Mouse (Mus musculus) limb, embryonic 13.5 days (tissue): ENCODE data around the gene Gse1. TPM values are rescaled to one million over a fixed set of nuclear protein-coding genes. Genes with fewer than 3 reads are reported as not detected.

Experiments
- ATAC-seq: fragments of 200-750 bp; cut with Nextera tagmentation; 2 replicates; pipeline ENCODE4 v1.8.0; 2017; ENCODE audit warnings: low read depth, moderate number of reproducible peaks, moderate TSS enrichment; ENCODE audit not compliant: low FRiP score
- H3K27ac ChIP-seq: fragments of 300-500 bp; sonication (generic); 2 replicates; pipeline ENCODE4 v1.5.1; 2015; ENCODE audit warnings: inconsistent platforms, mild to moderate bottlenecking, moderate library complexity
- H3K27me3 ChIP-seq: fragments of 300-500 bp; sonication (generic); 2 replicates; pipeline ENCODE4 v1.6.1; 2015; ENCODE audit warnings: mild to moderate bottlenecking, inconsistent platforms
- H3K36me3 ChIP-seq: fragments of 300-500 bp; sonication (generic); 2 replicates; pipeline ENCODE4 v1.6.1; 2015; ENCODE audit warnings: inconsistent platforms, mild to moderate bottlenecking, moderate library complexity
- H3K4me1 ChIP-seq: fragments of 300-500 bp; sonication (generic); 2 replicates; pipeline ENCODE4 v1.6.1; 2015; ENCODE audit warnings: inconsistent platforms
- H3K4me2 ChIP-seq: fragments of 300-500 bp; sonication (generic); replicated peaks from 2 replicates; pipeline ENCODE4 v1.6.1; 2015; ENCODE audit warnings: inconsistent platforms, mild to moderate bottlenecking, moderate library complexity
- H3K4me3 ChIP-seq: fragments of 300-500 bp; sonication (generic); 2 replicates; pipeline ENCODE4 v1.5.1; 2015; ENCODE audit warnings: moderate library complexity, mild to moderate bottlenecking, inconsistent platforms
- H3K9ac ChIP-seq: fragments of 300-500 bp; sonication (generic); 2 replicates; pipeline ENCODE4 v1.6.1; 2015; ENCODE audit warnings: mild to moderate bottlenecking, inconsistent platforms
- H3K9me3 ChIP-seq: fragments of 300-500 bp; sonication (generic); 2 replicates; pipeline ENCODE4 v1.6.1; 2016; ENCODE audit warnings: inconsistent platforms
- WGBS: fragments of 180-500 bp; shearing (Covaris S2); methylation state at CpG from one replicate; pipeline ENCODE4 v1.1.7; 2015; 5-methylcytosine and 5-hydroxymethylcytosine counted together
- polyA plus RNA-seq: library from polyadenylated mRNA; unstranded; fragments of >200 nt; fragmentation: Nextera tagmentation; extraction: Ambion mirVana; gene quantifications from 2 replicates; pipeline ENCODE4 v1.2.1, GENCODE M21; 2015

Gene Gse1
- polyA plus RNA-seq, 1 experiment from 2014 or later = 6.9 TPM

- no peaks in the 10 kb centered on the region for H3K36me3 ChIP-seq
- ATAC-seq = no peak
- peaks cover 81% of the 10 kb centered on the region for H3K4me1 ChIP-seq
- H3K9ac ChIP-seq = no peak overlapping the region
- H3K27ac ChIP-seq = peak overlapping the region; percentile 61; the same call in 1 of the 2 replicates
- H3K4me2 ChIP-seq = peak overlapping the region; percentile 56
- 10% methylated on average over 3 of the region's 3 CpGs for WGBS
- no peaks in the 10 kb centered on the region for H3K9me3 ChIP-seq
- peaks cover 15% of the 10 kb centered on the region for H3K27me3 ChIP-seq
- H3K4me3 ChIP-seq = no peak overlapping the region
These were observed 305.1 kb downstream of the Gse1 start for GRCm38 (mm10) chr8:120533380-120533779.

- H3K27ac ChIP-seq = no peak overlapping the region
- no peak overlapping the region for H3K9ac ChIP-seq
- WGBS = 43% methylated on average over 8 of the region's 8 CpGs
- H3K27me3 ChIP-seq = peaks cover 15% of the 10 kb centered on the region
- no peaks in the 10 kb centered on the region for H3K36me3 ChIP-seq
- no peaks in the 10 kb centered on the region for H3K9me3 ChIP-seq
- H3K4me1 ChIP-seq = peaks cover 81% of the 10 kb centered on the region
- no peak overlapping the region for H3K4me3 ChIP-seq
- no peak overlapping the region for H3K4me2 ChIP-seq
- no peak for ATAC-seq
These were observed 305.8 kb downstream of the Gse1 start for GRCm38 (mm10) chr8:120534080-120534479.

GRCm38 (mm10) chr8:120534504-120535368 is 306.5 kb downstream of the Gse1 start:
- Histone ChIP-seq H3K27me3 (peaks cover 19% of the 10 kb centered on the region), H3K36me3 (no peaks in the 10 kb centered on the region), H3K4me1 (peaks cover 85% of the 10 kb centered on the region), H3K4me2 (peak overlapping the region; percentile 99), H3K9ac (no peak overlapping the region), H3K27ac (no peak overlapping the region), H3K4me3 (no peak overlapping the region), H3K9me3 (no peaks in the 10 kb centered on the region)
- WGBS = 6% methylated on average over 14 of the region's 14 CpGs
- peak; percentile 30; the same call in 1 of the 2 replicates for ATAC-seq

GRCm38 (mm10) chr8:120535452-120536305 is 307.4 kb downstream of the Gse1 start:
- ATAC-seq = no peak
- peaks cover 19% of the 10 kb centered on the region for H3K27me3 ChIP-seq
- H3K4me3 ChIP-seq = peak overlapping the region; percentile 61
- H3K36me3 ChIP-seq = no peaks in the 10 kb centered on the region
- peaks cover 95% of the 10 kb centered on the region for H3K4me1 ChIP-seq
- WGBS = under 1% methylated on average over 71 of the region's 79 CpGs
- no peaks in the 10 kb centered on the region for H3K9me3 ChIP-seq
- peak overlapping the region; percentile 66 for H3K9ac ChIP-seq
- H3K27ac ChIP-seq = peak overlapping the region; percentile 81; the same call in 1 of the 2 replicates
- peak overlapping the region; percentile 99 for H3K4me2 ChIP-seq

GRCm38 (mm10) chr8:120536306-120537206 is 308.3 kb downstream of the Gse1 start:
- H3K9me3 ChIP-seq = no peaks in the 10 kb centered on the region
- H3K27ac ChIP-seq = peak overlapping the region; percentile 81
- H3K9ac ChIP-seq = peak overlapping the region; percentile 70
- WGBS = under 1% methylated on average over 61 of the region's 61 CpGs
- ATAC-seq = peak; percentile 1; the same call in 1 of the 2 replicates
- peak overlapping the region; percentile 61 for H3K4me3 ChIP-seq
- peak overlapping the region; percentile 99 for H3K4me2 ChIP-seq
- H3K36me3 ChIP-seq = no peaks in the 10 kb centered on the region
- H3K4me1 ChIP-seq = peaks cover 89% of the 10 kb centered on the region
- peaks cover 19% of the 10 kb centered on the region for H3K27me3 ChIP-seq

GRCm38 (mm10) chr8:120537207-120537817 is 309.1 kb downstream of the Gse1 start:
- under 1% methylated on average over 66 of the region's 79 CpGs for WGBS
- ATAC-seq = peak; percentile 12; the same call in 1 of the 2 replicates
- Histone ChIP-seq H3K9me3 (no peaks in the 10 kb centered on the region), H3K4me1 (peaks cover 84% of the 10 kb centered on the region), H3K27me3 (peaks cover 19% of the 10 kb centered on the region), H3K4me3 (peak overlapping the region; percentile 61), H3K27ac (peak overlapping the region; percentile 81), H3K4me2 (peak overlapping the region; percentile 99), H3K9ac (peak overlapping the region; percentile 70), H3K36me3 (no peaks in the 10 kb centered on the region)

- peaks cover 84% of the 10 kb centered on the region for H3K4me1 ChIP-seq
- no peaks in the 10 kb centered on the region for H3K36me3 ChIP-seq
- peak overlapping the region; percentile 61 for H3K4me3 ChIP-seq
- H3K27me3 ChIP-seq = peaks cover 19% of the 10 kb centered on the region
- peak overlapping the region; percentile 99 for H3K4me2 ChIP-seq
- H3K9me3 ChIP-seq = no peaks in the 10 kb centered on the region
- ATAC-seq = peak; percentile 5; the same call in 1 of the 2 replicates
- WGBS = under 1% methylated on average over 38 of the region's 46 CpGs
- peak overlapping the region; percentile 81 for H3K27ac ChIP-seq
- H3K9ac ChIP-seq = peak overlapping the region; percentile 70
These were observed 309.7 kb downstream of the Gse1 start for GRCm38 (mm10) chr8:120537818-120538396.

- no peak for ATAC-seq
- no peaks in the 10 kb centered on the region for H3K9me3 ChIP-seq
- H3K9ac ChIP-seq = peak overlapping the region; percentile 70
- peak overlapping the region; percentile 61 for H3K4me3 ChIP-seq
- H3K36me3 ChIP-seq = no peaks in the 10 kb centered on the region
- H3K4me1 ChIP-seq = peaks cover 84% of the 10 kb centered on the region
- peak overlapping the region; percentile 81 for H3K27ac ChIP-seq
- H3K4me2 ChIP-seq = peak overlapping the region; percentile 99
- WGBS = 2% methylated on average over 36 of the region's 37 CpGs
- peaks cover 13% of the 10 kb centered on the region for H3K27me3 ChIP-seq
These were observed 310.4 kb downstream of the Gse1 start for GRCm38 (mm10) chr8:120538397-120539240.

- H3K4me1 ChIP-seq = peaks cover 83% of the 10 kb centered on the region
- H3K4me2 ChIP-seq = peak overlapping the region; percentile 99
- peaks cover 6% of the 10 kb centered on the region; the same call in 1 of the 2 replicates for H3K27me3 ChIP-seq
- WGBS = 28% methylated on average over 6 of the region's 6 CpGs
- H3K4me3 ChIP-seq = peak overlapping the region; percentile 61
- H3K9ac ChIP-seq = no peak overlapping the region
- no peaks in the 10 kb centered on the region for H3K36me3 ChIP-seq
- H3K27ac ChIP-seq = peak overlapping the region; percentile 81
- H3K9me3 ChIP-seq = no peaks in the 10 kb centered on the region
- no peak for ATAC-seq
These were observed 311.1 kb downstream of the Gse1 start for GRCm38 (mm10) chr8:120539381-120539774.
